Mouse (Mus musculus): ENCODE measurements at regions not wholly inside any gene's neighbourhood (a gene's known extent, or its start where the extent isn't known, plus 50 kb on each side); places are given as distances from the start of the nearest gene placed in this dataset.
A peak's percentile ranks its signal among the peaks of the same experiment; 100 is the strongest.

GRCm38 (mm10) chr2:19753479-19753878 lies 95.9 kb downstream of the Otud1 start:
- no peak overlapping the region for H3K4me2 ChIP-seq
- ATAC-seq (ENCODE audit: low FRiP score), result no peak
- H3K36me3 ChIP-seq, result no peaks in the 10 kb centered on the region
- no peak overlapping the region for H3K9ac ChIP-seq (replicated peaks)
- no peak overlapping the region for H3K27ac ChIP-seq (replicated peaks)
- H3K9me3 ChIP-seq (replicated peaks), result no peaks in the 10 kb centered on the region
- H3K4me3 ChIP-seq (replicated peaks), result no peak overlapping the region
- no peaks in the 10 kb centered on the region for H3K27me3 ChIP-seq (replicated peaks)
- 0 out of 2 replicates have a peak, but pooled peaks cover 4% of the 10 kb centered on the region for H3K4me1 ChIP-seq

GRCm38 (mm10) chr2:19757910-19758309 lies 100.4 kb downstream of the Otud1 start:
- no peak overlapping the region for H3K4me2 ChIP-seq
- H3K27me3 ChIP-seq (replicated peaks), result no peaks in the 10 kb centered on the region
- no peak overlapping the region for H3K4me3 ChIP-seq (replicated peaks)
- no peaks in the 10 kb centered on the region for H3K9me3 ChIP-seq (replicated peaks)
- no peaks in the 10 kb centered on the region for H3K36me3 ChIP-seq
- WGBS, result 45% methylated on average over 4 of the region's 4 CpGs
- no peak for ATAC-seq (ENCODE audit: low FRiP score)
- H3K9ac ChIP-seq (replicated peaks), result no peak overlapping the region
- no peak overlapping the region for H3K27ac ChIP-seq (replicated peaks)
- 0 out of 2 replicates have a peak, but pooled peaks cover 4% of the 10 kb centered on the region for H3K4me1 ChIP-seq

- H3K4me3 ChIP-seq (replicated peaks), result no peak overlapping the region
- H3K9me3 ChIP-seq (replicated peaks), result no peaks in the 10 kb centered on the region
- WGBS, result 50% methylated on average over 2 of the region's 2 CpGs
- no peak overlapping the region for H3K4me2 ChIP-seq
- ATAC-seq (ENCODE audit: low FRiP score), result peak; percentile 70; the same call in 1 of the 2 replicates
- H3K4me1 ChIP-seq, result 0 out of 2 replicates have a peak, but pooled peaks cover 4% of the 10 kb centered on the region
- H3K36me3 ChIP-seq, result no peaks in the 10 kb centered on the region
- no peaks in the 10 kb centered on the region for H3K27me3 ChIP-seq (replicated peaks)
- H3K27ac ChIP-seq (replicated peaks), result no peak overlapping the region
- H3K9ac ChIP-seq (replicated peaks), result no peak overlapping the region
These were observed 101.6 kb downstream of the Otud1 start for GRCm38 (mm10) chr2:19759169-19759568.

- H3K9ac ChIP-seq (replicated peaks), result no peak overlapping the region
- 86% methylated on average over 5 of the region's 6 CpGs for WGBS
- ATAC-seq (ENCODE audit: low FRiP score), result no peak
- H3K4me3 ChIP-seq (replicated peaks), result no peak overlapping the region
- 0 out of 2 replicates have a peak, but pooled peaks cover 4% of the 10 kb centered on the region for H3K4me1 ChIP-seq
- H3K27me3 ChIP-seq (replicated peaks), result no peaks in the 10 kb centered on the region
- no peaks in the 10 kb centered on the region for H3K9me3 ChIP-seq (replicated peaks)
- H3K27ac ChIP-seq (replicated peaks), result no peak overlapping the region
- no peak overlapping the region for H3K4me2 ChIP-seq
- H3K36me3 ChIP-seq, result no peaks in the 10 kb centered on the region
These were observed 102.0 kb downstream of the Otud1 start for GRCm38 (mm10) chr2:19759577-19759976.

DNA sequence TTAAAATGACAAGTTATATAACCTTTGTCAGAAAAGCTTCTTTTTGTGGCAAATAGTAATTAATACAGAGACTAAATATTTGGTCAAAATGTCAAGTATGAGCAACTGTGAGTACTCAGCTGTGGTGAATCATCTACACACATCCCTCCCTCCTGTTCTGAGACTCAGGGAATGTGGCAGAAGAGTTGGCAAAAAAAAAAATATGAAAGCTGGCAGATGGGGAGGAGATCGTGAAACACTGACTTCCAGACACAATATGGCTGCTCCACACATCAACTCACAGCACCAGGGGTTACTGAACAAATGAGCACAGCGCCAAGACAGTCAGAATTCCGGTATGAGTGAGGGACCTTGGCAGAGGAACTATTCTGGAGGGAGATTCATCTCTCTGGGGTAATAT lies 105.4 kb downstream of the Otud1 start:
- H3K27me3 ChIP-seq (replicated peaks), result no peaks in the 10 kb centered on the region
- no peaks in the 10 kb centered on the region for H3K4me1 ChIP-seq
- no peaks in the 10 kb centered on the region for H3K9me3 ChIP-seq (replicated peaks)
- H3K27ac ChIP-seq (replicated peaks), result no peak overlapping the region
- WGBS, result 62% methylated on average over 3 of the region's 3 CpGs
- no peak overlapping the region for H3K4me2 ChIP-seq
- no peak overlapping the region for H3K9ac ChIP-seq (replicated peaks)
- no peaks in the 10 kb centered on the region for H3K36me3 ChIP-seq
- ATAC-seq (ENCODE audit: low FRiP score), result no peak
- no peak overlapping the region for H3K4me3 ChIP-seq (replicated peaks)

DNA sequence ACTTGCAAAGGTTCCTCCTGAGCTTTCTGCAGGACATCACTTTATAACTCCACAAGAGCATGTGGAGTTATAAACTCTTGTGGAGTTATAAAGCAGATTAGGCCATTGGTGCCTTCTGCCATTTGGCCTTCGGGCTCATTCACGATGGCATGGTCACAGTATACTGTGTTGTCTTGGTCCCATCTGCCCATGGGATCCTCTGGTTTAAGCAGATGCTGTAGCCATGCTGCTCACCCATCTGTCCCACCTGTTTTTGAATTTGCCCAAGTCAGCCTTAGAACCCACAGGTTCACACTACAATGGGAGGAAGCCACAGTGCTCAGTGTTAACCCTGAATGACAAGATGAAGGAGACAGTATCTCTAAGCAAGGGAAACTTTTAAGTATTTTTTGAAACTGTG lies 124.7 kb upstream of the Etl4 start:
- Histone ChIP-seq H3K4me2 (no peak overlapping the region), H3K36me3 (no peaks in the 10 kb centered on the region), H3K9me3 (replicated peaks) (no peaks in the 10 kb centered on the region), H3K4me1 (0 out of 2 replicates have a peak, but pooled peaks cover 13% of the 10 kb centered on the region), H3K9ac (replicated peaks) (no peak overlapping the region), H3K27ac (replicated peaks) (no peak overlapping the region), H3K27me3 (replicated peaks) (no peaks in the 10 kb centered on the region), H3K4me3 (replicated peaks) (no peak overlapping the region)
- ATAC-seq (ENCODE audit: low FRiP score), result peak; percentile 30; the same call in 1 of the 2 replicates
- 61% methylated on average over 2 of the region's 2 CpGs for WGBS

- peak; percentile 83 for ATAC-seq (ENCODE audit: low FRiP score)
- Histone ChIP-seq H3K4me1 (0 out of 2 replicates have a peak, but pooled peaks cover 13% of the 10 kb centered on the region), H3K4me2 (peak overlapping the region; percentile 6; the same call in 1 of the 2 replicates), H3K36me3 (no peaks in the 10 kb centered on the region), H3K9me3 (replicated peaks) (no peaks in the 10 kb centered on the region), H3K9ac (replicated peaks) (no peak overlapping the region), H3K27ac (replicated peaks) (no peak overlapping the region; the same call in 1 of the 2 replicates), H3K27me3 (replicated peaks) (no peaks in the 10 kb centered on the region), H3K4me3 (replicated peaks) (no peak overlapping the region)
- 28% methylated on average over 6 of the region's 6 CpGs for WGBS
These were observed 123.8 kb upstream of the Etl4 start for GRCm38 (mm10) chr2:19785663-19786260.

- Histone ChIP-seq H3K4me3 (replicated peaks) (no peak overlapping the region), H3K4me1 (no peaks in the 10 kb centered on the region), H3K9ac (replicated peaks) (no peak overlapping the region), H3K27me3 (replicated peaks) (no peaks in the 10 kb centered on the region), H3K9me3 (replicated peaks) (no peaks in the 10 kb centered on the region), H3K4me2 (no peak overlapping the region), H3K27ac (replicated peaks) (no peak overlapping the region), H3K36me3 (no peaks in the 10 kb centered on the region)
- WGBS, result 48% methylated on average over 6 of the region's 6 CpGs
- no peak for ATAC-seq (ENCODE audit: low FRiP score)
These were observed 117.4 kb upstream of the Etl4 start for GRCm38 (mm10) chr2:19792177-19792576.

- Histone ChIP-seq H3K4me2 (no peak overlapping the region), H3K4me1 (no peaks in the 10 kb centered on the region), H3K36me3 (no peaks in the 10 kb centered on the region), H3K27me3 (replicated peaks) (no peaks in the 10 kb centered on the region), H3K9me3 (replicated peaks) (no peaks in the 10 kb centered on the region), H3K4me3 (replicated peaks) (no peak overlapping the region), H3K9ac (replicated peaks) (no peak overlapping the region), H3K27ac (replicated peaks) (no peak overlapping the region)
- ATAC-seq (ENCODE audit: low FRiP score), result no peak
- 46% methylated on average over 2 of the region's 2 CpGs for WGBS
These were observed 112.8 kb upstream of the Etl4 start for GRCm38 (mm10) chr2:19796790-19797189.

All from neural tube, embryonic 15.5 days (tissue).